In the genomic region with DNA sequence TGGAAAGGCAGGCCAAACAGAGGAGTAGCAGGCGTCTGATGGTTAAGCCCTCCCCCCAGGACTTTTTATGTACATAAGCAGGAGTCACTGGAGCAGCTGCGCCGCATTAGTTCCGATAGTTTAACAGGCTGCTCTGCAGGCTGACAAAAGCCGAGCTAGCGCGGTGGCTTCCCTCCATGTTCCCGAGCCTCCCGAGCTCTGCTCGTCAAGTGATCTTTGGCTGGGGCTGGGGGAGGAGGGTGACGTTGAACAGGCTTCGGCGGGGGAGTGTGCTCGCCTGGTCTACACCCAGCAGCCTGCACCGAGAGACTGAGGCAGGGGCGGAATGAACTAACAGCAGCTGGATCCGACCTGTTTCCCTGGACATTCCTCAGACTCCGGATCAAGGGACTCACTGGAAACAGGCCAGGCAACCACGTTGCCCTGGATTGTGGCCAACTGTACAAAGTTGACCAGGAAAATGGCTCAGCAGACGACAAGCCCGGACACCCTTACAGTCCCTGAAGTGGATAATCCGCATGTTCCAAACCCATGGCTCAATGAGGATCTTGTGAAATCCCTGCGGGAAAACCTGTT, we compare ENCODE assay signal across 8 mouse cellular contexts.
A peak's percentile ranks its signal among the peaks of the same experiment; 100 is the strongest.
DNase-seq lines count a peak whose midpoint lies in the region; ATAC-seq and TF ChIP-seq lines count a peak whose summit lies in the region.

No protein-coding gene starts in this region.

- peak overlapping the region; percentile 54 for H3K9ac ChIP-seq in hindbrain, embryonic 14.5 days

- no peaks in the 10 kb centered on the region for H3K9me3 ChIP-seq in hindbrain, embryonic 14.5 days (ENCODE audit: control insufficient read depth, low read length)

- TF ChIP-seq CTCF in left cerebral cortex, adult 2 months (IDR thresholded peaks at IDR 0.05), result no peak

- H3K4me3 ChIP-seq in hindbrain, embryonic 14.5 days (replicated peaks; ENCODE audit: low read length), result peak overlapping the region; percentile 39
- H3K4me3 ChIP-seq in left cerebral cortex, adult 2 months, result peak overlapping the region; percentile 62

- peak; percentile 52 to 89 for DNase-seq in adrenal gland, adult (ENCODE audit: inconsistent age in 2 of 2, low spot score in 1 of 2)
- DNase-seq in cerebellum, postnatal 14 days, result peak; percentile 68
- DNase-seq in gastrocnemius, adult 18-20 months (ENCODE audit: low spot score), result peak; percentile 30
- DNase-seq in hindbrain, embryonic 14.5 days (ENCODE audit: low spot score), result peak; percentile 77
- DNase-seq in left cerebral cortex, adult 2 months (ENCODE audit: extremely low spot score in 1 of 2, low spot score in 2 of 2), result peak; percentile 38 to 46
- DNase-seq in lung, postnatal 4 days, result peak; percentile 70 to 79
- peak; percentile 42 to 49 for DNase-seq in right cerebral cortex, adult 2 months (ENCODE audit: low spot score in 2 of 2)
- DNase-seq in c-Kit-positive CD71-positive TER-119-positive erythroid progenitor cells, embryonic 14.5 days (ENCODE audit: low spot score), result no peak

- peak; percentile 89 for ATAC-seq in hindbrain, embryonic 14.5 days (ENCODE audit: low FRiP score)

- H3K36me3 ChIP-seq in hindbrain, embryonic 14.5 days (replicated peaks; ENCODE audit: control insufficient read depth, insufficient read depth), result no peaks in the 10 kb centered on the region

- H3K27ac ChIP-seq in hindbrain, embryonic 14.5 days, result peak overlapping the region; percentile 48
- H3K27ac ChIP-seq in left cerebral cortex, adult 2 months, result 0 out of 2 replicates have a peak overlapping the region, but pooled peaks have one; percentile 33

- no peaks in the 10 kb centered on the region for H3K27me3 ChIP-seq in hindbrain, embryonic 14.5 days (ENCODE audit: control insufficient read depth, insufficient read depth, low read length)

- WGBS in hindbrain, embryonic 14.5 days, result 0% methylated on average over 23 of the region's 23 CpGs

- peak overlapping the region; percentile 67 for H3K4me2 ChIP-seq in hindbrain, embryonic 14.5 days (replicated peaks)

- intact Hi-C loops in left cerebral cortex, adult 2 months (cut with DNase I), result no loop called here

- H3K4me1 ChIP-seq in hindbrain, embryonic 14.5 days (replicated peaks; ENCODE audit: control insufficient read depth, insufficient read depth, low read length), result peaks cover 8% of the 10 kb centered on the region; the same call in 1 of the 2 replicates
